ENCODE assay signal across 20 mouse cellular contexts in the genomic region with DNA sequence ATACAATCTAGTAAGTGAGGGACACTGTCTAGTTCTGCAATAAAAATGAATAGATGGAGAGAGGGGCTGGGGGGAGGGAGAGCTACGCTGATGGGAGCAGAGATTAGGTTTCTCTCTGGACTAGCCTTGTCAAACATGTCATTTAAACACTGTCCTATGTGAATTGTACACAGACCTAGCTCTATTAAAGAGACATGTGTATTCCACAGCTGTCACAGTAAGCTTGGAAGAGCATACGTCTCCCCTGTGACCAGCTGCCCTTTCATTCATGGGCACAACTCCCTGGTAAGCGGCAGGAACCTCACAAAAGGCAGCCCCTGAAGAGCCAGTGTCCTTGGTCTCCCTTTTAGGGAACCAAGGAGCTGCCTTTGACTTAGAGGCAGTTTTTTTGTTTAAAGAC.
DNase-seq lines count a peak whose midpoint lies in the region; ATAC-seq lines count a peak whose summit lies in the region.
"Had no signal": no experiment of that assay in that cellular context is flagged by ENCODE, and none has a peak within 500 bp of the region (broad histone marks: within the 10 kb centered on the region; RNA-seq: fewer than 3 reads in every experiment).

No protein-coding gene starts in this region.

- H3K4me2 ChIP-seq in heart, embryonic 16.5 days (ENCODE audit: low read depth, low read length), result no peak overlapping the region
- H3K4me2 ChIP-seq in hindbrain, embryonic 11.5 days (replicated peaks; ENCODE audit: low read depth, low read length), result no peak overlapping the region
- H3K4me2 ChIP-seq in hindbrain, embryonic 14.5 days (replicated peaks), result no peak overlapping the region
- H3K4me2 ChIP-seq in midbrain, embryonic 16.5 days (ENCODE audit: low read length), result no peak overlapping the region
- H3K4me2 ChIP-seq: forebrain, embryonic 15.5 days; kidney, embryonic 15.5 days; limb, embryonic 12.5 days; stomach, embryonic 15.5 days had no signal

- H3K9ac ChIP-seq in heart, embryonic 16.5 days (ENCODE audit: low read length), result no peak overlapping the region
- no peak overlapping the region for H3K9ac ChIP-seq in hindbrain, embryonic 11.5 days (ENCODE audit: low read depth, low read length)
- no peak overlapping the region for H3K9ac ChIP-seq in hindbrain, embryonic 14.5 days
- H3K9ac ChIP-seq in midbrain, embryonic 16.5 days (ENCODE audit: low read depth, low read length), result no peak overlapping the region
- H3K9ac ChIP-seq: forebrain, embryonic 15.5 days; kidney, embryonic 15.5 days; limb, embryonic 12.5 days; liver, embryonic 14.5 days; stomach, embryonic 15.5 days had no signal

- H3K27me3 ChIP-seq in heart, embryonic 16.5 days (ENCODE audit: control insufficient read depth, insufficient read depth, low read length), result no peaks in the 10 kb centered on the region
- H3K27me3 ChIP-seq in hindbrain, embryonic 11.5 days (ENCODE audit: control insufficient read depth, insufficient read depth, low read length), result no peaks in the 10 kb centered on the region
- no peaks in the 10 kb centered on the region for H3K27me3 ChIP-seq in hindbrain, embryonic 14.5 days (ENCODE audit: control insufficient read depth, insufficient read depth, low read length)
- no peaks in the 10 kb centered on the region for H3K27me3 ChIP-seq in midbrain, embryonic 16.5 days (ENCODE audit: control insufficient read depth, insufficient read depth, low read depth, low read length)
- H3K27me3 ChIP-seq: forebrain, embryonic 15.5 days; kidney, embryonic 15.5 days; limb, embryonic 12.5 days; stomach, embryonic 15.5 days had no signal

- ATAC-seq in heart, embryonic 16.5 days (replicated peaks; ENCODE audit: extremely low read depth, insufficient read depth, low FRiP score), result no peak
- peak; percentile 55 for ATAC-seq in hindbrain, embryonic 11.5 days (ENCODE audit: low FRiP score)
- ATAC-seq in hindbrain, embryonic 14.5 days (ENCODE audit: low FRiP score), result no peak
- ATAC-seq in midbrain, embryonic 16.5 days, result no peak
- ATAC-seq: forebrain, embryonic 15.5 days; intestine, embryonic 16.5 days had no signal

- no peak overlapping the region for H3K4me3 ChIP-seq in heart, embryonic 16.5 days (ENCODE audit: low read length)
- H3K4me3 ChIP-seq in hindbrain, embryonic 11.5 days (ENCODE audit: low read depth, low read length), result no peak overlapping the region
- no peak overlapping the region for H3K4me3 ChIP-seq in hindbrain, embryonic 14.5 days (replicated peaks; ENCODE audit: low read length)
- H3K4me3 ChIP-seq in midbrain, embryonic 16.5 days (ENCODE audit: low read depth, low read length), result no peak overlapping the region
- H3K4me3 ChIP-seq: forebrain, embryonic 15.5 days; heart, embryonic 10.5 days; kidney, embryonic 15.5 days; limb, embryonic 12.5 days; stomach, embryonic 15.5 days had no signal

- peaks cover 49% of the 10 kb centered on the region for H3K4me1 ChIP-seq in heart, embryonic 16.5 days (ENCODE audit: control insufficient read depth, insufficient read depth, low read length)
- peaks cover 11% of the 10 kb centered on the region; the same call in 1 of the 2 replicates for H3K4me1 ChIP-seq in hindbrain, embryonic 11.5 days (replicated peaks; ENCODE audit: control insufficient read depth, insufficient read depth, low read length)
- H3K4me1 ChIP-seq in hindbrain, embryonic 14.5 days (replicated peaks; ENCODE audit: control insufficient read depth, insufficient read depth, low read length), result peaks cover 22% of the 10 kb centered on the region
- peaks cover 24% of the 10 kb centered on the region for H3K4me1 ChIP-seq in midbrain, embryonic 16.5 days (ENCODE audit: control insufficient read depth, insufficient read depth, low read length)
- H3K4me1 ChIP-seq: stomach, embryonic 15.5 days had no signal

- peak overlapping the region; percentile 44; the same call in 1 of the 2 replicates for H3K27ac ChIP-seq in heart, embryonic 16.5 days (ENCODE audit: low read length)
- peak overlapping the region; percentile 49; the same call in 1 of the 2 replicates for H3K27ac ChIP-seq in hindbrain, embryonic 11.5 days (ENCODE audit: low read depth, low read length)
- 0 out of 2 replicates have a peak overlapping the region, but pooled peaks have one; percentile 71 for H3K27ac ChIP-seq in hindbrain, embryonic 14.5 days
- H3K27ac ChIP-seq in midbrain, embryonic 16.5 days (ENCODE audit: low read length), result 0 out of 2 replicates have a peak overlapping the region, but pooled peaks have one; percentile 20
- H3K27ac ChIP-seq: forebrain, embryonic 15.5 days; heart, embryonic 10.5 days; kidney, embryonic 15.5 days; limb, embryonic 12.5 days; liver, embryonic 14.5 days; macrophage; stomach, embryonic 15.5 days had no signal

- 60% methylated on average over 3 of the region's 3 CpGs for WGBS in heart, embryonic 16.5 days
- 24% methylated on average over 3 of the region's 3 CpGs for WGBS in hindbrain, embryonic 11.5 days
- WGBS in hindbrain, embryonic 14.5 days, result 8% methylated on average over 3 of the region's 3 CpGs
- WGBS in midbrain, embryonic 16.5 days, result 16% methylated on average over 3 of the region's 3 CpGs

- no peak for DNase-seq in heart, adult 18-20 months
- peak; percentile 31 for DNase-seq in hindbrain, embryonic 11.5 days (ENCODE audit: low spot score)
- no peak for DNase-seq in hindbrain, embryonic 14.5 days (ENCODE audit: low spot score)
- DNase-seq in layer of hippocampus, adult 9-10 months (ENCODE audit: low spot score), result no peak
- no peak for DNase-seq in cerebellum, postnatal 25 days
- DNase-seq: adrenal gland, adult 2 months; cerebellum, adult 2 months; gastrocnemius, postnatal 36 days; retina, postnatal 1 day; thymus, adult 2 months had no signal

- H3K36me3 ChIP-seq in heart, embryonic 16.5 days (ENCODE audit: control insufficient read depth, insufficient read depth), result no peaks in the 10 kb centered on the region
- no peaks in the 10 kb centered on the region for H3K36me3 ChIP-seq in hindbrain, embryonic 11.5 days (ENCODE audit: control insufficient read depth, insufficient read depth, low read length)
- H3K36me3 ChIP-seq in hindbrain, embryonic 14.5 days (replicated peaks; ENCODE audit: control insufficient read depth, insufficient read depth), result no peaks in the 10 kb centered on the region
- H3K36me3 ChIP-seq in midbrain, embryonic 16.5 days (ENCODE audit: control insufficient read depth, insufficient read depth, low read length), result no peaks in the 10 kb centered on the region
- H3K36me3 ChIP-seq: forebrain, embryonic 15.5 days; heart, embryonic 10.5 days; kidney, embryonic 15.5 days; limb, embryonic 12.5 days; stomach, embryonic 15.5 days had no signal

- H3K9me3 ChIP-seq in heart, embryonic 16.5 days (replicated peaks; ENCODE audit: control insufficient read depth, low read length), result no peaks in the 10 kb centered on the region
- H3K9me3 ChIP-seq in hindbrain, embryonic 11.5 days (ENCODE audit: control insufficient read depth, low read length), result no peaks in the 10 kb centered on the region
- H3K9me3 ChIP-seq in hindbrain, embryonic 14.5 days (ENCODE audit: control insufficient read depth, low read length), result no peaks in the 10 kb centered on the region
- no peaks in the 10 kb centered on the region for H3K9me3 ChIP-seq in midbrain, embryonic 16.5 days (replicated peaks; ENCODE audit: control insufficient read depth, low read length, poor library complexity, severe bottlenecking)
- H3K9me3 ChIP-seq: forebrain, embryonic 15.5 days; heart, embryonic 10.5 days; kidney, embryonic 15.5 days; limb, embryonic 12.5 days; stomach, embryonic 15.5 days had no signal

Comparison
In these comparisons a context has a peak if more than half of its experiments do, and no peak if none do; other contexts are left out.
1. H3K27ac ChIP-seq: peak in every context shown above with its lines; median percentile 71 in hindbrain, embryonic 14.5 days; 49 in hindbrain, embryonic 11.5 days; 44 in heart, embryonic 16.5 days; 20 in midbrain, embryonic 16.5 days.